Mouse (Mus musculus): ENCODE data around the gene Rpf2.

Rpf2 gene

GRCm38 (mm10) chr10:40246374-40247165 is at the start of gene Rpf2:
Gene Rpf2 (minus strand): TSS chr10:40247036.
- DNase-seq (ENCODE audit: extremely low read depth, low read depth), result peak; percentile 76

- no peak for DNase-seq (ENCODE audit: extremely low read depth, low read depth)
Observed at GRCm38 (mm10) chr10:40292640-40293039, 45.8 kb upstream of the Rpf2 start.

GRCm38 (mm10) chr10:40286767-40287166 is 39.9 kb upstream of the Rpf2 start:
- no peak for DNase-seq (ENCODE audit: extremely low read depth, low read depth)

- no peak for DNase-seq (ENCODE audit: extremely low read depth, low read depth)
Observed at GRCm38 (mm10) chr10:40285571-40285970, 38.7 kb upstream of the Rpf2 start.

- DNase-seq (ENCODE audit: extremely low read depth, low read depth), result no peak
Observed at GRCm38 (mm10) chr10:40284997-40285396, 38.2 kb upstream of the Rpf2 start.

- no peak for DNase-seq (ENCODE audit: extremely low read depth, low read depth)
Observed at GRCm38 (mm10) chr10:40284179-40284831, 37.5 kb upstream of the Rpf2 start.

GRCm38 (mm10) chr10:40283636-40284035 is 36.8 kb upstream of the Rpf2 start:
- DNase-seq (ENCODE audit: extremely low read depth, low read depth), result no peak

- no peak for DNase-seq (ENCODE audit: extremely low read depth, low read depth)
Observed at GRCm38 (mm10) chr10:40281565-40281964, 34.7 kb upstream of the Rpf2 start.

- DNase-seq (ENCODE audit: extremely low read depth, low read depth), result no peak
Observed at GRCm38 (mm10) chr10:40278317-40278716, 31.5 kb upstream of the Rpf2 start.

GRCm38 (mm10) chr10:40275991-40276390 is 29.2 kb upstream of the Rpf2 start:
- DNase-seq (ENCODE audit: extremely low read depth, low read depth), result peak; percentile 89

GRCm38 (mm10) chr10:40273938-40274337 is 27.1 kb upstream of the Rpf2 start:
- DNase-seq (ENCODE audit: extremely low read depth, low read depth), result no peak

- DNase-seq (ENCODE audit: extremely low read depth, low read depth), result no peak
Observed at GRCm38 (mm10) chr10:40271216-40271615, 24.4 kb upstream of the Rpf2 start.

- DNase-seq (ENCODE audit: extremely low read depth, low read depth), result no peak
Observed at GRCm38 (mm10) chr10:40264920-40265319, 18.1 kb upstream of the Rpf2 start.

GRCm38 (mm10) chr10:40263691-40264090 is 16.9 kb upstream of the Rpf2 start:
- no peak for DNase-seq (ENCODE audit: extremely low read depth, low read depth)

- no peak for DNase-seq (ENCODE audit: extremely low read depth, low read depth)
Observed at GRCm38 (mm10) chr10:40262200-40262599, 15.4 kb upstream of the Rpf2 start.

GRCm38 (mm10) chr10:40260305-40260704 is 13.5 kb upstream of the Rpf2 start:
- no peak for DNase-seq (ENCODE audit: extremely low read depth, low read depth)

- no peak for DNase-seq (ENCODE audit: extremely low read depth, low read depth)
Observed at GRCm38 (mm10) chr10:40259542-40259941, 12.7 kb upstream of the Rpf2 start.

- no peak for DNase-seq (ENCODE audit: extremely low read depth, low read depth)
Observed at GRCm38 (mm10) chr10:40258976-40259375, 12.1 kb upstream of the Rpf2 start.

GRCm38 (mm10) chr10:40258401-40258966 is 11.6 kb upstream of the Rpf2 start:
- peak; percentile 100 for DNase-seq (ENCODE audit: extremely low read depth, low read depth)

GRCm38 (mm10) chr10:40257414-40258255 is 10.8 kb upstream of the Rpf2 start, which contains the start of gene Gtf3c6:
Gene Gtf3c6 (minus strand): TSS chr10:40258108.
- peak; percentile 99 for DNase-seq (ENCODE audit: extremely low read depth, low read depth)

- DNase-seq (ENCODE audit: extremely low read depth, low read depth), result peak; percentile 80
Observed at GRCm38 (mm10) chr10:40256716-40257115, 9.9 kb upstream of the Rpf2 start.

All from MEL-GATA-1-ER (cell line).